In genomic region chr5:120746451-120746850, GRCm38 (mm10) we compare ENCODE assay signal across 10 mouse cellular contexts. TPM values are rescaled to one million over a fixed set of nuclear protein-coding genes. Genes with fewer than 3 reads are reported as not detected.
DNase-seq lines count a peak whose midpoint lies in the region; ATAC-seq and TF ChIP-seq lines count a peak whose summit lies in the region.
"Had no signal": no experiment of that assay in that cellular context is flagged by ENCODE, and none has a peak within 500 bp of the region (broad histone marks: within the 10 kb centered on the region; RNA-seq: fewer than 3 reads in every experiment).

No protein-coding gene starts in this region.

- no peaks in the 10 kb centered on the region for H3K36me3 ChIP-seq in heart, postnatal 0 days (replicated peaks; ENCODE audit: control insufficient read depth, insufficient read depth, low read length)
- H3K36me3 ChIP-seq: embryonic facial prominence, embryonic 13.5 days had no signal

- 8% methylated on average over 5 of the region's 5 CpGs for WGBS in heart, postnatal 0 days

- no peak overlapping the region for H3K9ac ChIP-seq in heart, postnatal 0 days (replicated peaks; ENCODE audit: low read depth, low read length)
- H3K9ac ChIP-seq: embryonic facial prominence, embryonic 13.5 days had no signal

- no peaks in the 10 kb centered on the region for H3K9me3 ChIP-seq in heart, postnatal 0 days (replicated peaks; ENCODE audit: control insufficient read depth, low read length)
- H3K9me3 ChIP-seq: embryonic facial prominence, embryonic 13.5 days had no signal

- DNase-seq in heart, postnatal 0 days (ENCODE audit: low spot score), result peak; percentile 26
- no peak for DNase-seq in heart, adult 11 months
- DNase-seq in B cell, adult 2 months, result peak; percentile 72 to 73
- peak; percentile 39 for DNase-seq in T-cell, adult 2 months (ENCODE audit: low spot score)
- peak; percentile 51 for DNase-seq in embryo, embryonic 9.5 days (ENCODE audit: extremely low spot score)
- DNase-seq in layer of hippocampus, postnatal 10 days (ENCODE audit: low spot score in 2 of 2), result peak; percentile 70 to 75
- DNase-seq in natural killer cell, adult 2 months (ENCODE audit: low spot score in 2 of 2), result peak; percentile 41 to 44

- ATAC-seq in heart, postnatal 0 days (ENCODE audit: insufficient read depth, low read depth), result no peak
- no peak for ATAC-seq in erythroblast, adult 5-6 weeks (replicated peaks; ENCODE audit: low FRiP score, poor library complexity, severe bottlenecking)

- no peaks in the 10 kb centered on the region for H3K27me3 ChIP-seq in heart, postnatal 0 days (ENCODE audit: control insufficient read depth, insufficient read depth, low read length)

- peak; percentile 66 for TF ChIP-seq CTCF in heart, postnatal 0 days (IDR thresholded peaks at IDR 0.05; ENCODE audit: low read depth)

- TF ChIP-seq EP300 in heart, postnatal 0 days (IDR thresholded peaks at IDR 0.05; ENCODE audit: low read depth), result no peak

- H3K4me3 ChIP-seq in heart, postnatal 0 days (ENCODE audit: low read depth, low read length), result no peak overlapping the region
- H3K4me3 ChIP-seq: embryonic facial prominence, embryonic 13.5 days had no signal

- no peaks in the 10 kb centered on the region for H3K4me1 ChIP-seq in heart, postnatal 0 days (ENCODE audit: control insufficient read depth, insufficient read depth)
- H3K4me1 ChIP-seq: embryonic facial prominence, embryonic 13.5 days had no signal

- no peak overlapping the region for H3K4me2 ChIP-seq in heart, postnatal 0 days (ENCODE audit: low read depth, low read length)
- H3K4me2 ChIP-seq: embryonic facial prominence, embryonic 13.5 days had no signal

- no peak overlapping the region for H3K27ac ChIP-seq in heart, postnatal 0 days (ENCODE audit: low read depth)
- H3K27ac ChIP-seq: embryonic facial prominence, embryonic 13.5 days had no signal

RNA-seq across cellular contexts. Expression of gene Oas2, which starts 3.2 kb away (rescaled TPM):
- total RNA-seq in heart, postnatal 0 days (2014; rRNA removed; ENCODE audit: low replicate concordance), result 1.1 TPM in 1 of 2 replicates, not detected in the other
- 0.15 and 0.25 TPM in 2 replicates for polyA plus RNA-seq in heart, postnatal 0 days (2015; fragmentation: Nextera tagmentation; extraction: Ambion mirVana)
- total RNA-seq in layer of hippocampus, postnatal 10 days (2021), result under 1 TPM in 1 of 2 experiments, not detected in 1; 0.18 TPM
- total RNA-seq in erythroblast, adult 5-6 weeks (2015; ENCODE audit: low replicate concordance), result 10.2 and 17.9 TPM in 2 replicates
- total RNA-seq in erythroblast, adult 5-6 weeks (2017; ENCODE audit: low replicate concordance), result 3.8 and 7.0 TPM in 2 replicates

RNA-seq across cellular contexts. Expression of gene Oas3, which starts 31.0 kb away (rescaled TPM):
- total RNA-seq in heart, postnatal 0 days (2014; rRNA removed; ENCODE audit: low replicate concordance), result 0.80 and 1.6 TPM in 2 replicates
- 0.18 and 0.26 TPM in 2 replicates for polyA plus RNA-seq in heart, postnatal 0 days (2015; fragmentation: Nextera tagmentation; extraction: Ambion mirVana)
- under 1 TPM; 0.33 to 0.37 TPM for total RNA-seq in layer of hippocampus, postnatal 10 days (2021)
- 67.2 and 98.2 TPM in 2 replicates for total RNA-seq in erythroblast, adult 5-6 weeks (2015; ENCODE audit: low replicate concordance)
- total RNA-seq in erythroblast, adult 5-6 weeks (2017; ENCODE audit: low replicate concordance), result 75.8 and 76.4 TPM in 2 replicates

RNA-seq across cellular contexts. Expression of gene Dtx1, which starts 34.7 kb away (rescaled TPM):
- 1.7 and 13.8 TPM in 2 replicates for total RNA-seq in heart, postnatal 0 days (2014; rRNA removed; ENCODE audit: low replicate concordance)
- polyA plus RNA-seq in heart, postnatal 0 days (2015; fragmentation: Nextera tagmentation; extraction: Ambion mirVana), result 0.30 and 0.48 TPM in 2 replicates
- total RNA-seq in layer of hippocampus, postnatal 10 days (2021), result 10 to 100 TPM; 87.6 to 93.3 TPM
- not detected in 2 replicates for total RNA-seq in erythroblast, adult 5-6 weeks (2015; ENCODE audit: low replicate concordance)
- total RNA-seq in erythroblast, adult 5-6 weeks (2017; ENCODE audit: low replicate concordance), result not detected in 2 replicates
- polyA plus RNA-seq: liver, embryonic 16.5 days had no signal

RNA-seq across cellular contexts. Expression of gene Oas1e, which starts 48.9 kb away (rescaled TPM):
- not detected in 2 replicates for total RNA-seq in heart, postnatal 0 days (2014; rRNA removed; ENCODE audit: low replicate concordance)
- not detected in 2 replicates for polyA plus RNA-seq in heart, postnatal 0 days (2015; fragmentation: Nextera tagmentation; extraction: Ambion mirVana)
- total RNA-seq in layer of hippocampus, postnatal 10 days (2021), result not detected
- total RNA-seq in erythroblast, adult 5-6 weeks (2015; ENCODE audit: low replicate concordance), result 4.2 TPM in 1 of 2 replicates, not detected in the other
- total RNA-seq in erythroblast, adult 5-6 weeks (2017; ENCODE audit: low replicate concordance), result 1.4 and 3.9 TPM in 2 replicates
- polyA plus RNA-seq: embryonic facial prominence, embryonic 13.5 days had no signal

Comparison
In these comparisons a context has a peak if more than half of its experiments do, and no peak if none do; other contexts are left out.
1. RNA of gene Oas3, which starts 31.0 kb away (total RNA-seq): 67.2 to 98.2 TPM in erythroblast, adult 5-6 weeks; 0.80 to 1.6 TPM in heart, postnatal 0 days and 0.33 to 0.37 TPM in layer of hippocampus, postnatal 10 days; every median in the first group is over 10 times any median in the second.